Mouse (Mus musculus): ENCODE measurements around the gene Gm20867. TPM values are rescaled to one million over a fixed set of nuclear protein-coding genes. Genes with fewer than 3 reads are reported as not detected.

The Gm20867 gene
- not detected for polyA plus RNA-seq (2017; shearing (Covaris generic))

DNA sequence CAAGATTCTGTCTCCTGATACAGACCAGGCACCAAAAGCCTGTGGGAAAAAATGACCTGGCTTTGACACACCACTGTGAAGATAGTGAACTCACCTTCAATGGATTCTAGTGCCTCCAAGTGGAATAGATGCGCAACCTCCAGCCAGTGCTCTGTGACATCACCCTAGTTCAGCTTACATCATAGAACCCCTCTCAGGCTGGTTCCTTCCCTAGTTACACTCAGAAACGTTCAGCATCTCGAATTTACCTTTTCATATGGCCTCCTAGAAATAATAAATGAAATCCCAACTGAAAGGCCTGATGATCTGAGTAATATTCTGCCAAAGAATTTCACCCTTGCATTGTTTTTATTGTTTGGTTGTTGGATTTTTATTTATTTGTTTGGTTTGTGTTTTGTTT lies at the start of gene Gm20867:
Gene Gm20867, minus strand, starts transcription at position 101 of the 400 bp plus-strand sequence.

Other genes with a start within 250 kb of the Gm20867 start
- not detected for gene Gm29564, start 249.8 kb upstream of the Gm20867 start, polyA plus RNA-seq (2017; shearing (Covaris generic))